Mouse (Mus musculus) gastrocnemius, postnatal 10 days (tissue): ENCODE results near the gene 4922502D21Rik. TPM values are rescaled to one million over a fixed set of nuclear protein-coding genes. Genes with fewer than 3 reads are reported as not detected.

Experiments used
- DNase-seq: peaks from one replicate; pipeline ENCODE4 v3.0.0; 2021; ENCODE audit warnings: mixed read lengths
- total RNA-seq, 2 experiments: library from RNA; stranded (reverse); gene quantifications; 2 replicates each; pipeline ENCODE4 v1.2.3; 2021

The 4922502D21Rik gene
- total RNA-seq, 2 experiments from 2014 or later, result not detected

- no peak for DNase-seq
Measured at GRCm38 (mm10) chr6:129304180-129304579, 27.4 kb downstream of the 4922502D21Rik start.

DNA sequence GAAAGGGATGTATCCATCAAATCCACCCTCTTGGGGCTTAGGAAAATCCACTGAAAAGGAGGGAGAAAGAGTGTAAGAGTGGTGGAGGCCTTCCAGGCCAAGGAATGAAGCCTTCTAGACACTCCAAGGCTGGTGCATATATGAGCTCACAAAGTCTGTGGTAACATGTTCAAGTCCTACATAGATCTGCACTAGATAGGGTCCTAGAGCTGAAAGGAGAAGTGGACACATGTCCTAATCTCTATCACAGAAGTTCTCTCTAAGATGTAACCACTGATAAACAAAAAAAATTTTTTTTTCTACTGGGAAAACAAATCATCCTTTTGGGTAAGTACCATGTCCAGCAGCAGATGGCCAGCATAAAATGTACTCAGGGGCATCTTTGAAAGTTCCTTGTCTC lies 42.9 kb downstream of the 4922502D21Rik start:
- no peak for DNase-seq

GRCm38 (mm10) chr6:129284384-129285104 lies 47.1 kb downstream of the 4922502D21Rik start:
- DNase-seq, result no peak

- no peak for DNase-seq
Measured at GRCm38 (mm10) chr6:129283271-129283670, 48.3 kb downstream of the 4922502D21Rik start.

- no peak for DNase-seq
Measured at GRCm38 (mm10) chr6:129276483-129276882, 55.1 kb downstream of the 4922502D21Rik start.

DNA sequence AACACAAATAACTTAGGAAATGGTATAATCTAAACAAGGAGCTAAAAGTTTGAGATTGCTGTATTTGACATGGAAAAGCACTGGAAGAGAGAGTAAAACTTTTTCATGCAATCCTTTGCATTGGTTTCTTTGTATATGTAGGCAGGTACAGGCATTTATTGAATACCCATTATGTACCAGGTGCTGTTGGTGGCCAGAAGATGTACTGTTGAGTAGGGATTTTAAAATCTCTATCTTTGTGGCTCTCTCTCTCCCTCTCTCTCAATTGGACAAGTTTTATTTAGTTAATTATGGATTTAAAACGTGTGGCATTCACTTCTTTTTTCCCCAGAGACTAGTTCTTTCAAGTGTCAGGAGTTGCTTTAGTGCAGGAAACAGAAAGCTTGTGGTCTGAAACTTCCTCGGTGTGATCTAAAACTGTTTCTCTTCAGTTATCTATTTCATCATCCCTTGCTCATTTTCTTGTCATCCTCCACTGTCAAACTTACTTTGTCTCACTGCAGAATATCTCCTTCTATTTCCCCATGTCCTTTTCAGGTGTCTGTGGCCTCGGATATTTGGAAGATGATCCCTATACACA lies 55.9 kb downstream of the 4922502D21Rik start:
- no peak for DNase-seq

DNA sequence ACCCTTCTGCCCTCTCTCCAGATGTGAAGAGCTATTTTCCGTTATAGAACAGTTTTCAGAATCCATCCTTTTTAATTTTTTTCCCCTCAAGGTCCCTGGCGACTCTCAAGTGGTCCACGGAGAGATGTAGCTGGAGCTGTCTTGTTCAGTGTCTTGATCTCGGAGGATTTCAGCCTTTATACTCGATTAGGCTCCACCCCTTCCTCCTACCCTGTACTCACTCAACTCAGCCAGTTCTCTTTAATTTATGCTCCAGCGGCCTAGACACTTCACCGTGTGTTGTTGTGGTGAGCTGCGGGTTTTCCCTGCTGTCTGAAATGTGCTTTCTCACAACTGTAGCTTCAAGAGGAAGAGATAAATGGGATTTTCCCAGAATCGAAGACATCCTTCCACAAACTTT lies 56.4 kb downstream of the 4922502D21Rik start, which contains the start of gene Cd69:
TSS of gene Cd69 (minus strand) at position 217 of the 400 bp plus-strand sequence.
- no peak for DNase-seq

DNA sequence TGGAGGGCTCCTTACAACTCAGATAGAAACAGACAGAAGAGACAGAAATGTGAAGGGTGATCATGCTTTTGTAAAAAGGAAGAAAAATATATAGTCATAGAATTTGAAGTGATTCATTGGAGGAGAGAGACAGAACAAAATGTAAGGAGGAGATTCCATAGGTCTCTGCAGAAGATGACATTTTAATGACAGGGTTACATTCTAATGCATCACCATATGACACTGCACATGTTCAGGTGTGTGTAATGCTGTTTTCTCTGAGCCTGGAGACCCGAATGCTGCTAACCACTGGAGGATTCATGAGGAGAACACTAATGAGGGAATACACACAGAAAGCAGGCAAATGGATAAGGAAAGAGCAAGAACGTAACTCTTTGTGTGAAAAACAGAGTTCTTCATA lies 57.1 kb downstream of the 4922502D21Rik start:
- no peak for DNase-seq

DNA sequence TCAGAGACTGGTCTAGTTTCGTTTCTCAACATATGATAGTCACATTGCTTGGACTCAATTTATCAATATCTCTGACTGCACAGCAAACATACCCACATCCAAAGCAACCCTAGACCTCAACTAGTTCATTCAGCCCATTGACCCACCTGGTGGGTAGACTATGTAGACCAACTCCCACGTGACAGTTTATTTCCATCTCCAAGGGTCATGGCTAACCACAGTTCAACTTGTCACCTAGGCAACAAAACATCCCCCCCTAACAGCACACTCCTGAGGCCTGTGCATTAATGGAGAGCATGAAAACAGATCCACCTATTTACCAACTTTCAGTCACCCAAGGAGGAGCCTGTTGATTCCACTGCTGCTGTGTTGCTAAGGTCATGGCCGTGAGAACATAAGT lies 57.9 kb downstream of the 4922502D21Rik start:
- DNase-seq, result no peak

Other genes with a start within 250 kb of the 4922502D21Rik start
- under 1 TPM; 0.47 to 0.92 TPM for gene Clec2e, start 230.9 kb downstream of the 4922502D21Rik start, total RNA-seq
- gene Clec2d, start 151.2 kb downstream of the 4922502D21Rik start, total RNA-seq, result 10 to 100 TPM; 45.3 to 49.5 TPM
- under 1 TPM; 0.16 to 0.23 TPM for gene Cd69, start 56.4 kb downstream of the 4922502D21Rik start, total RNA-seq
- gene Clec12a, start 10.9 kb upstream of the 4922502D21Rik start, total RNA-seq, result 1 to 10 TPM in 1 of 2 experiments, under 1 TPM in 1; 0.21 to 1.7 TPM
- not detected for gene Clec12b, start 54.1 kb upstream of the 4922502D21Rik start, total RNA-seq
- under 1 TPM in 1 of 2 experiments, not detected in 1; 0.47 TPM for gene Clec1b, start 65.5 kb upstream of the 4922502D21Rik start, total RNA-seq
- not detected for gene Clec9a, start 77.1 kb upstream of the 4922502D21Rik start, total RNA-seq
- 1 to 10 TPM; 4.8 to 6.3 TPM for gene Clec1a, start 120.2 kb upstream of the 4922502D21Rik start, total RNA-seq
- under 1 TPM in 1 of 2 experiments, not detected in 1; 0.11 TPM for gene Olr1, start 175.4 kb upstream of the 4922502D21Rik start, total RNA-seq
- gene Tmem52b, start 180.8 kb upstream of the 4922502D21Rik start, total RNA-seq, result not detected
- 10 to 100 TPM; 30.3 to 32.8 TPM for gene Gabarapl1, start 201.4 kb upstream of the 4922502D21Rik start, total RNA-seq
- gene Klre1, start 246.1 kb upstream of the 4922502D21Rik start, total RNA-seq, result not detected